Mouse (Mus musculus): ENCODE measurements around the gene Afg1l. TPM values are rescaled to one million over a fixed set of nuclear protein-coding genes. Genes with fewer than 3 reads are reported as not detected.

Afg1l gene
- polyA plus RNA-seq, 1 experiment from 2014 or later: 4.0 TPM

- H3K4me3 ChIP-seq: no peak overlapping the region
- no peak for ATAC-seq
- H3K9me3 ChIP-seq (replicated peaks): no peaks in the 10 kb centered on the region
- H3K9ac ChIP-seq: no peak overlapping the region
- no peak overlapping the region for H3K27ac ChIP-seq
- H3K27me3 ChIP-seq: 0 out of 2 replicates have a peak, but pooled peaks cover 3% of the 10 kb centered on the region
- H3K4me2 ChIP-seq: no peak overlapping the region
- H3K36me3 ChIP-seq (ENCODE audit: poor library complexity, severe bottlenecking): no peaks in the 10 kb centered on the region
- WGBS: 93% methylated on average over 5 of the region's 5 CpGs
- H3K4me1 ChIP-seq: peaks cover 56% of the 10 kb centered on the region
Measured at GRCm38 (mm10) chr10:42342714-42343113, 135.7 kb downstream of the Afg1l start.

GRCm38 (mm10) chr10:42341815-42342457 lies 136.4 kb downstream of the Afg1l start:
- 0 out of 2 replicates have a peak, but pooled peaks cover 3% of the 10 kb centered on the region for H3K27me3 ChIP-seq
- no peak overlapping the region for H3K9ac ChIP-seq
- H3K27ac ChIP-seq: no peak overlapping the region; the same call in 1 of the 2 replicates
- WGBS: 80% methylated on average over 11 of the region's 11 CpGs
- no peaks in the 10 kb centered on the region for H3K9me3 ChIP-seq (replicated peaks)
- no peak overlapping the region for H3K4me2 ChIP-seq
- ATAC-seq: no peak
- H3K4me1 ChIP-seq: peaks cover 54% of the 10 kb centered on the region
- no peaks in the 10 kb centered on the region for H3K36me3 ChIP-seq (ENCODE audit: poor library complexity, severe bottlenecking)
- H3K4me3 ChIP-seq: no peak overlapping the region

- Histone ChIP-seq H3K36me3 (ENCODE audit: poor library complexity, severe bottlenecking) (no peaks in the 10 kb centered on the region), H3K27ac (peak overlapping the region; percentile 48; the same call in 1 of the 2 replicates), H3K4me1 (peaks cover 41% of the 10 kb centered on the region), H3K9ac (no peak overlapping the region), H3K4me3 (no peak overlapping the region), H3K4me2 (no peak overlapping the region), H3K27me3 (0 out of 2 replicates have a peak, but pooled peaks cover 3% of the 10 kb centered on the region), H3K9me3 (replicated peaks) (no peaks in the 10 kb centered on the region)
- no peak; the same call in 1 of the 2 replicates for ATAC-seq
- WGBS: 3% methylated on average over 6 of the region's 6 CpGs
Measured at GRCm38 (mm10) chr10:42340426-42340793, 138.0 kb downstream of the Afg1l start.

GRCm38 (mm10) chr10:42339773-42340425 lies 138.5 kb downstream of the Afg1l start:
- H3K27ac ChIP-seq: peak overlapping the region; percentile 77
- peak; percentile 80 for ATAC-seq
- WGBS: 9% methylated on average over 8 of the region's 8 CpGs
- H3K27me3 ChIP-seq: 0 out of 2 replicates have a peak, but pooled peaks cover 3% of the 10 kb centered on the region
- H3K9ac ChIP-seq: no peak overlapping the region
- peaks cover 41% of the 10 kb centered on the region for H3K4me1 ChIP-seq
- peak overlapping the region; percentile 38 for H3K4me2 ChIP-seq
- H3K36me3 ChIP-seq (ENCODE audit: poor library complexity, severe bottlenecking): no peaks in the 10 kb centered on the region
- no peaks in the 10 kb centered on the region for H3K9me3 ChIP-seq (replicated peaks)
- no peak overlapping the region for H3K4me3 ChIP-seq

- 0 out of 2 replicates have a peak, but pooled peaks cover 3% of the 10 kb centered on the region for H3K27me3 ChIP-seq
- H3K36me3 ChIP-seq (ENCODE audit: poor library complexity, severe bottlenecking): no peaks in the 10 kb centered on the region
- no peak for ATAC-seq
- no peak overlapping the region for H3K4me3 ChIP-seq
- 19% methylated on average over 9 of the region's 9 CpGs for WGBS
- H3K4me1 ChIP-seq: peaks cover 41% of the 10 kb centered on the region
- H3K9me3 ChIP-seq (replicated peaks): no peaks in the 10 kb centered on the region
- peak overlapping the region; percentile 13; the same call in 1 of the 2 replicates for H3K9ac ChIP-seq
- H3K27ac ChIP-seq: peak overlapping the region; percentile 77
- H3K4me2 ChIP-seq: no peak overlapping the region
Measured at GRCm38 (mm10) chr10:42338456-42338855, 139.9 kb downstream of the Afg1l start.

GRCm38 (mm10) chr10:42327576-42327975 lies 150.8 kb downstream of the Afg1l start:
- H3K4me3 ChIP-seq: no peak overlapping the region
- H3K27me3 ChIP-seq: peaks cover 3% of the 10 kb centered on the region; the same call in 1 of the 2 replicates
- H3K27ac ChIP-seq: no peak overlapping the region
- H3K36me3 ChIP-seq (ENCODE audit: poor library complexity, severe bottlenecking): no peaks in the 10 kb centered on the region
- no peak overlapping the region for H3K4me2 ChIP-seq
- H3K9me3 ChIP-seq (replicated peaks): no peaks in the 10 kb centered on the region
- ATAC-seq: peak; percentile 71; the same call in 1 of the 2 replicates
- H3K9ac ChIP-seq: no peak overlapping the region
- H3K4me1 ChIP-seq: peaks cover 8% of the 10 kb centered on the region; the same call in 1 of the 2 replicates
- 66% methylated on average over 8 of the region's 8 CpGs for WGBS

GRCm38 (mm10) chr10:42325305-42325704 lies 153.1 kb downstream of the Afg1l start:
- Histone ChIP-seq H3K4me3 (no peak overlapping the region), H3K9ac (no peak overlapping the region), H3K27me3 (peaks cover 3% of the 10 kb centered on the region; the same call in 1 of the 2 replicates), H3K9me3 (replicated peaks) (no peaks in the 10 kb centered on the region), H3K36me3 (ENCODE audit: poor library complexity, severe bottlenecking) (no peaks in the 10 kb centered on the region), H3K4me2 (no peak overlapping the region), H3K27ac (no peak overlapping the region), H3K4me1 (peaks cover 8% of the 10 kb centered on the region; the same call in 1 of the 2 replicates)
- WGBS: 70% methylated on average over 10 of the region's 10 CpGs
- ATAC-seq: no peak

GRCm38 (mm10) chr10:42323978-42324377 lies 154.4 kb downstream of the Afg1l start:
- peaks cover 3% of the 10 kb centered on the region; the same call in 1 of the 2 replicates for H3K27me3 ChIP-seq
- ATAC-seq: no peak
- H3K9ac ChIP-seq: no peak overlapping the region
- peaks cover 8% of the 10 kb centered on the region; the same call in 1 of the 2 replicates for H3K4me1 ChIP-seq
- no peak overlapping the region for H3K27ac ChIP-seq
- no peaks in the 10 kb centered on the region for H3K9me3 ChIP-seq (replicated peaks)
- H3K4me3 ChIP-seq: no peak overlapping the region
- H3K36me3 ChIP-seq (ENCODE audit: poor library complexity, severe bottlenecking): no peaks in the 10 kb centered on the region
- no peak overlapping the region for H3K4me2 ChIP-seq

GRCm38 (mm10) chr10:42313222-42313786 lies 165.1 kb downstream of the Afg1l start:
- H3K9me3 ChIP-seq (replicated peaks): no peaks in the 10 kb centered on the region
- no peak overlapping the region for H3K27ac ChIP-seq
- no peaks in the 10 kb centered on the region for H3K27me3 ChIP-seq
- 90% methylated on average over 22 of the region's 22 CpGs for WGBS
- H3K4me2 ChIP-seq: no peak overlapping the region
- no peaks in the 10 kb centered on the region for H3K4me1 ChIP-seq
- no peak overlapping the region for H3K4me3 ChIP-seq
- no peak overlapping the region for H3K9ac ChIP-seq
- no peaks in the 10 kb centered on the region for H3K36me3 ChIP-seq (ENCODE audit: poor library complexity, severe bottlenecking)
- no peak for ATAC-seq

- H3K4me2 ChIP-seq: no peak overlapping the region
- H3K4me1 ChIP-seq: no peaks in the 10 kb centered on the region
- H3K27ac ChIP-seq: no peak overlapping the region
- H3K4me3 ChIP-seq: no peak overlapping the region
- ATAC-seq: no peak
- no peaks in the 10 kb centered on the region for H3K36me3 ChIP-seq (ENCODE audit: poor library complexity, severe bottlenecking)
- no peak overlapping the region for H3K9ac ChIP-seq
- H3K9me3 ChIP-seq (replicated peaks): no peaks in the 10 kb centered on the region
- H3K27me3 ChIP-seq: no peaks in the 10 kb centered on the region
- WGBS: 42% methylated on average over 1 of the region's 1 CpGs
Measured at GRCm38 (mm10) chr10:42312557-42312956, 165.8 kb downstream of the Afg1l start.

GRCm38 (mm10) chr10:42308687-42308987 lies 169.7 kb downstream of the Afg1l start:
- H3K27me3 ChIP-seq: no peaks in the 10 kb centered on the region
- H3K4me1 ChIP-seq: no peaks in the 10 kb centered on the region
- H3K9ac ChIP-seq: peak overlapping the region; percentile 14; the same call in 1 of the 2 replicates
- no peaks in the 10 kb centered on the region for H3K9me3 ChIP-seq (replicated peaks)
- H3K27ac ChIP-seq: no peak overlapping the region
- peak overlapping the region; percentile 12 for H3K4me3 ChIP-seq
- H3K4me2 ChIP-seq: peak overlapping the region; percentile 48
- H3K36me3 ChIP-seq (ENCODE audit: poor library complexity, severe bottlenecking): no peaks in the 10 kb centered on the region
- ATAC-seq: no peak; the same call in 1 of the 2 replicates
- WGBS: 35% methylated on average over 8 of the region's 8 CpGs

- peak; percentile 85 for ATAC-seq
- Histone ChIP-seq H3K4me2 (peak overlapping the region; percentile 48), H3K27ac (no peak overlapping the region), H3K9me3 (replicated peaks) (no peaks in the 10 kb centered on the region), H3K9ac (peak overlapping the region; percentile 14; the same call in 1 of the 2 replicates), H3K27me3 (no peaks in the 10 kb centered on the region), H3K36me3 (ENCODE audit: poor library complexity, severe bottlenecking) (no peaks in the 10 kb centered on the region), H3K4me3 (peak overlapping the region; percentile 12), H3K4me1 (no peaks in the 10 kb centered on the region)
- WGBS: 6% methylated on average over 20 of the region's 20 CpGs
Measured at GRCm38 (mm10) chr10:42307980-42308686, 170.2 kb downstream of the Afg1l start.

Measured in forebrain, embryonic 13.5 days (tissue).